Mouse (Mus musculus): ENCODE results near the gene Cep89. TPM values are rescaled to one million over a fixed set of nuclear protein-coding genes. Genes with fewer than 3 reads are reported as not detected.

The Cep89 gene
- polyA plus RNA-seq, 1 experiment from 2014 or later = 23.8 TPM

DNA sequence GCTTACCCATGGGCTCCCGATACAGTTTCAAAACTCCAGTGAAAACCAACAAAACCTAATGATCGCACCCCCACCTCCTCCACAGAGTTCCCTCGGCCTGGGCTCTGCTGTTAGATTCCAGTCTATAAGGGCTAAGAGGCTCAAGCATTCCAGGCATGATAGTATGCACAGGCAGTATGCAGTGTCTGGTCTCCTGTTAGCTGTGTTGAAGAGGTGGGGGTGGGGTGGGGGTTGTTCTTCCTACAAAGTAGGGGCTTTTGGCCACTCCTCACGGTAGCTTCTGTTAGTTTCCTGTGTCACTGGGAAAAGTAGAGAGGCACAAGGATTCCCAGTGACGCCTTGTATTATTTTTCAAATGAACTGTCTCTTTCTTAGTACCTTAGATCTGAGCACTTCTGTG, 34.6 kb upstream of the Cep89 start:
- Histone ChIP-seq H3K36me3 (ENCODE audit: control insufficient read depth, insufficient read depth, low read length) (no peaks in the 10 kb centered on the region), H3K4me3 (ENCODE audit: low read depth, low read length) (no peak overlapping the region), H3K9me3 (replicated peaks; ENCODE audit: control insufficient read depth, low read length) (no peaks in the 10 kb centered on the region), H3K4me2 (ENCODE audit: low read length) (no peak overlapping the region), H3K27me3 (replicated peaks; ENCODE audit: control insufficient read depth, insufficient read depth, low read length) (no peaks in the 10 kb centered on the region), H3K9ac (ENCODE audit: low read length) (no peak overlapping the region), H3K4me1 (ENCODE audit: control insufficient read depth, insufficient read depth, low read length) (no peaks in the 10 kb centered on the region), H3K27ac (ENCODE audit: low read depth, low read length) (no peak overlapping the region)
- DNase-seq (ENCODE audit: low spot score) (no peak), ATAC-seq (no peak)
- WGBS = 80% methylated on average over 5 of the region's 5 CpGs

- 72% methylated on average over 5 of the region's 5 CpGs for WGBS
- no peak for DNase-seq (ENCODE audit: low spot score)
- H3K4me3 ChIP-seq (ENCODE audit: low read depth, low read length) = no peak overlapping the region
- no peaks in the 10 kb centered on the region for H3K27me3 ChIP-seq (replicated peaks; ENCODE audit: control insufficient read depth, insufficient read depth, low read length)
- H3K27ac ChIP-seq (ENCODE audit: low read depth, low read length) = no peak overlapping the region
- no peak overlapping the region for H3K9ac ChIP-seq (ENCODE audit: low read length)
- H3K9me3 ChIP-seq (replicated peaks; ENCODE audit: control insufficient read depth, low read length) = no peaks in the 10 kb centered on the region
- no peaks in the 10 kb centered on the region for H3K4me1 ChIP-seq (ENCODE audit: control insufficient read depth, insufficient read depth, low read length)
- no peak for ATAC-seq
- no peak overlapping the region for H3K4me2 ChIP-seq (ENCODE audit: low read length)
- H3K36me3 ChIP-seq (ENCODE audit: control insufficient read depth, insufficient read depth, low read length) = no peaks in the 10 kb centered on the region
Measured at GRCm38 (mm10) chr7:35362868-35363267, 34.0 kb upstream of the Cep89 start.

GRCm38 (mm10) chr7:35365161-35365910, 31.5 kb upstream of the Cep89 start:
- Histone ChIP-seq H3K27me3 (replicated peaks; ENCODE audit: control insufficient read depth, insufficient read depth, low read length) (no peaks in the 10 kb centered on the region), H3K4me1 (ENCODE audit: control insufficient read depth, insufficient read depth, low read length) (no peaks in the 10 kb centered on the region), H3K4me3 (ENCODE audit: low read depth, low read length) (no peak overlapping the region), H3K9me3 (replicated peaks; ENCODE audit: control insufficient read depth, low read length) (no peaks in the 10 kb centered on the region), H3K27ac (ENCODE audit: low read depth, low read length) (no peak overlapping the region), H3K4me2 (ENCODE audit: low read length) (no peak overlapping the region), H3K36me3 (ENCODE audit: control insufficient read depth, insufficient read depth, low read length) (no peaks in the 10 kb centered on the region), H3K9ac (ENCODE audit: low read length) (no peak overlapping the region)
- ATAC-seq = no peak
- DNase-seq (ENCODE audit: low spot score) = no peak
- WGBS = 85% methylated on average over 12 of the region's 12 CpGs

DNA sequence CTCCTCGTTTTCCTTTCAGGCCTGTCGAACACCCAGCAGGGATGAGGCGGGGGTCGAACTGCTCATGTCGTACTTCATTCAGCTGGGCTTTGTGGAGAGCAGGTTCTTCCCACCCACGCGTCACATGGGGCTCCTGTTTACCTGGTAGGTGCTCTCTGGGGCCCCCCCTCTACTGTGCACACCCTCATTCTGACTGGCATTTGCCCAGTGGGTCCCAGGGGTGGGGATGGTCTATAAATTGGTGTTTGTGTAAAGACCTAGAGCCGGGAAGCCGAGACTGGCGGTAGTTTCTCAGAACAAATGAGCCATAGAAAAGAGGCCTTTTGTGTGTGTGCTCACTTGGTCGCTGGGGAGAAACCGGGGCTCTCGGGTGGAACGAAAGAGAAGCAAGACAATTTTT, 25.7 kb upstream of the Cep89 start:
- H3K4me1 ChIP-seq (ENCODE audit: control insufficient read depth, insufficient read depth, low read length) = no peaks in the 10 kb centered on the region
- peak; percentile 27 for DNase-seq (ENCODE audit: low spot score)
- no peaks in the 10 kb centered on the region for H3K27me3 ChIP-seq (replicated peaks; ENCODE audit: control insufficient read depth, insufficient read depth, low read length)
- H3K36me3 ChIP-seq (ENCODE audit: control insufficient read depth, insufficient read depth, low read length) = no peaks in the 10 kb centered on the region
- H3K9ac ChIP-seq (ENCODE audit: low read length) = no peak overlapping the region
- 6% methylated on average over 14 of the region's 14 CpGs for WGBS
- H3K4me2 ChIP-seq (ENCODE audit: low read length) = no peak overlapping the region
- H3K9me3 ChIP-seq (replicated peaks; ENCODE audit: control insufficient read depth, low read length) = no peaks in the 10 kb centered on the region
- no peak for ATAC-seq
- H3K27ac ChIP-seq (ENCODE audit: low read depth, low read length) = no peak overlapping the region
- no peak overlapping the region for H3K4me3 ChIP-seq (ENCODE audit: low read depth, low read length)

GRCm38 (mm10) chr7:35372483-35373017, 24.3 kb upstream of the Cep89 start:
- no peak overlapping the region for H3K4me3 ChIP-seq (ENCODE audit: low read depth, low read length)
- H3K4me2 ChIP-seq (ENCODE audit: low read length) = no peak overlapping the region
- H3K9me3 ChIP-seq (replicated peaks; ENCODE audit: control insufficient read depth, low read length) = no peaks in the 10 kb centered on the region
- no peak overlapping the region for H3K27ac ChIP-seq (ENCODE audit: low read depth, low read length)
- H3K9ac ChIP-seq (ENCODE audit: low read length) = no peak overlapping the region
- WGBS = 94% methylated on average over 14 of the region's 14 CpGs
- no peaks in the 10 kb centered on the region for H3K4me1 ChIP-seq (ENCODE audit: control insufficient read depth, insufficient read depth, low read length)
- H3K36me3 ChIP-seq (ENCODE audit: control insufficient read depth, insufficient read depth, low read length) = no peaks in the 10 kb centered on the region
- H3K27me3 ChIP-seq (replicated peaks; ENCODE audit: control insufficient read depth, insufficient read depth, low read length) = no peaks in the 10 kb centered on the region
- no peak for DNase-seq (ENCODE audit: low spot score)
- no peak for ATAC-seq

- ATAC-seq (no peak), DNase-seq (ENCODE audit: low spot score) (no peak)
- H3K4me3 ChIP-seq (ENCODE audit: low read depth, low read length) = no peak overlapping the region
- no peak overlapping the region for H3K27ac ChIP-seq (ENCODE audit: low read depth, low read length)
- no peaks in the 10 kb centered on the region for H3K9me3 ChIP-seq (replicated peaks; ENCODE audit: control insufficient read depth, low read length)
- no peak overlapping the region for H3K9ac ChIP-seq (ENCODE audit: low read length)
- no peaks in the 10 kb centered on the region for H3K4me1 ChIP-seq (ENCODE audit: control insufficient read depth, insufficient read depth, low read length)
- H3K4me2 ChIP-seq (ENCODE audit: low read length) = no peak overlapping the region
- no peaks in the 10 kb centered on the region for H3K36me3 ChIP-seq (ENCODE audit: control insufficient read depth, insufficient read depth, low read length)
- 69% methylated on average over 16 of the region's 16 CpGs for WGBS
- no peaks in the 10 kb centered on the region for H3K27me3 ChIP-seq (replicated peaks; ENCODE audit: control insufficient read depth, insufficient read depth, low read length)
Measured at GRCm38 (mm10) chr7:35373146-35373989, 23.5 kb upstream of the Cep89 start.

DNA sequence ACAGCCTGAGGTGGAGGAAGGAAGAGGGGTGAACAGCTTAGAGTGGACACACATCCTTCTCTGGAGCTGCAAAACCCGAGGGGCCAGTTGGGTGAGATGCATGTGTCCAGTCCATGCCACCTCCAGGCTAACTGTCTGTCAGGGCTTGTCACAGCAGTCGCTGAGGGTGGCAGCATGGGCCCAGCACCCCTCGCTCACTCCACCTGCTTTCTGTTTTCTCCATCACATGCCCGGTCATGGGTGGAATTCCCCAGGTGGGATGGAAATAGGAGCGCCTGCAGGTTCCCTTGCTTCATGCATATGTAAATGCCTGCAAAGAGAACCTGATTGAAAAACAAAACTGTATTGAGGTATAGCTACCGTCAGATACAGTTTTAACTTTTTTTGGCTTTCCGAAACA, 22.6 kb upstream of the Cep89 start:
- H3K4me1 ChIP-seq (ENCODE audit: control insufficient read depth, insufficient read depth, low read length) = no peaks in the 10 kb centered on the region
- no peak for DNase-seq (ENCODE audit: low spot score)
- H3K36me3 ChIP-seq (ENCODE audit: control insufficient read depth, insufficient read depth, low read length) = no peaks in the 10 kb centered on the region
- H3K4me2 ChIP-seq (ENCODE audit: low read length) = no peak overlapping the region
- H3K27ac ChIP-seq (ENCODE audit: low read depth, low read length) = no peak overlapping the region
- H3K9me3 ChIP-seq (replicated peaks; ENCODE audit: control insufficient read depth, low read length) = no peaks in the 10 kb centered on the region
- H3K4me3 ChIP-seq (ENCODE audit: low read depth, low read length) = no peak overlapping the region
- no peak overlapping the region for H3K9ac ChIP-seq (ENCODE audit: low read length)
- WGBS = 86% methylated on average over 7 of the region's 7 CpGs
- no peak for ATAC-seq
- H3K27me3 ChIP-seq (replicated peaks; ENCODE audit: control insufficient read depth, insufficient read depth, low read length) = no peaks in the 10 kb centered on the region

GRCm38 (mm10) chr7:35376623-35377022, 20.2 kb upstream of the Cep89 start:
- no peak overlapping the region for H3K4me2 ChIP-seq (ENCODE audit: low read length)
- 69% methylated on average over 9 of the region's 9 CpGs for WGBS
- no peaks in the 10 kb centered on the region for H3K9me3 ChIP-seq (replicated peaks; ENCODE audit: control insufficient read depth, low read length)
- no peak overlapping the region for H3K27ac ChIP-seq (ENCODE audit: low read depth, low read length)
- no peaks in the 10 kb centered on the region for H3K27me3 ChIP-seq (replicated peaks; ENCODE audit: control insufficient read depth, insufficient read depth, low read length)
- no peak overlapping the region for H3K4me3 ChIP-seq (ENCODE audit: low read depth, low read length)
- H3K36me3 ChIP-seq (ENCODE audit: control insufficient read depth, insufficient read depth, low read length) = no peaks in the 10 kb centered on the region
- DNase-seq (ENCODE audit: low spot score) = peak; percentile 46
- H3K9ac ChIP-seq (ENCODE audit: low read length) = no peak overlapping the region
- ATAC-seq = no peak
- H3K4me1 ChIP-seq (ENCODE audit: control insufficient read depth, insufficient read depth, low read length) = no peaks in the 10 kb centered on the region

Data from forebrain, embryonic 14.5 days (tissue).